Mouse (Mus musculus): ENCODE measurements around the gene Slc25a42.

- no peak for TF ChIP-seq CTCF (IDR thresholded peaks at IDR 0.05; ENCODE audit: low read depth)
- TF ChIP-seq EP300 (optimal IDR thresholded peaks at IDR 0.05) = no peak
Measured at GRCm38 (mm10) chr8:70170748-70171147, 41.4 kb downstream of the Slc25a42 start.

All from stomach, postnatal 0 days (tissue).